Mouse (Mus musculus) granulocyte monocyte progenitor cell, adult 5-6 weeks (primary cell): ENCODE measurements around the gene Ghitm. TPM values are rescaled to one million over a fixed set of nuclear protein-coding genes. Genes with fewer than 3 reads are reported as not detected.

Experiments used
- ATAC-seq: replicated peaks from 2 replicates; pipeline ENCODE4 v1.8.0; 2016; ENCODE audit warnings: mild to moderate bottlenecking, moderate TSS enrichment, inconsistent platforms; ENCODE audit not compliant: poor library complexity, severe bottlenecking
- total RNA-seq, 2 experiments: library from RNA; stranded (forward) in 1 of 2; stranded (reverse) in 1 of 2; fragments of 200-712, 200-1000 nt in 1 of 2; fragments of >200 nt in 1 of 2; fragmentation: Nextera tagmentation in 1 of 2; gene quantifications; 2 replicates each; pipeline ENCODE4 v1.2.3; 2014 to 2017

Ghitm gene
- total RNA-seq, 2 experiments from 2014 or later: 94.2 to 186 TPM

GRCm38 (mm10) chr14:37105846-37106245 is 29.2 kb downstream of the Ghitm start:
- ATAC-seq: no peak

- ATAC-seq: no peak
Measured at GRCm38 (mm10) chr14:37104747-37105146, 30.3 kb downstream of the Ghitm start.

- ATAC-seq: no peak
Measured at GRCm38 (mm10) chr14:37102484-37102883, 32.6 kb downstream of the Ghitm start.

- no peak for ATAC-seq
Measured at GRCm38 (mm10) chr14:37101531-37101930, 33.5 kb downstream of the Ghitm start.

- ATAC-seq: peak; percentile 37; the same call in 1 of the 2 replicates
Measured at GRCm38 (mm10) chr14:37097956-37098530, 37.0 kb downstream of the Ghitm start, which contains the start of gene Cdhr1. Gene Cdhr1, minus strand, starts transcription at chr14:37098347.

GRCm38 (mm10) chr14:37095556-37095955 is 39.5 kb downstream of the Ghitm start:
- ATAC-seq: no peak

- ATAC-seq: no peak
Measured at GRCm38 (mm10) chr14:37094436-37094835, 40.6 kb downstream of the Ghitm start.

- no peak for ATAC-seq
Measured at GRCm38 (mm10) chr14:37083755-37084154, 51.3 kb downstream of the Ghitm start.

GRCm38 (mm10) chr14:37080724-37081123 is 54.3 kb downstream of the Ghitm start:
- no peak for ATAC-seq

Other genes with a start within 250 kb of the Ghitm start
- 4.3 and 10.5 TPM in 2 replicates for gene Ccser2, start 166.5 kb downstream of the Ghitm start, total RNA-seq (2014; fragmentation: Nextera tagmentation)
- 7.6 and 9.6 TPM in 2 replicates for gene Ccser2, start 166.5 kb downstream of the Ghitm start, total RNA-seq (2017)
- not detected in 2 replicates for gene Rgr, start 86.3 kb downstream of the Ghitm start, total RNA-seq (2014; fragmentation: Nextera tagmentation)
- gene Rgr, start 86.3 kb downstream of the Ghitm start, total RNA-seq (2017): not detected in 2 replicates
- gene Lrit1, start 80.4 kb downstream of the Ghitm start, total RNA-seq (2014; fragmentation: Nextera tagmentation): not detected in 2 replicates
- gene Lrit1, start 80.4 kb downstream of the Ghitm start, total RNA-seq (2017): not detected in 2 replicates
- gene Lrit2, start 67.3 kb downstream of the Ghitm start, total RNA-seq (2014; fragmentation: Nextera tagmentation): not detected in 2 replicates
- gene Lrit2, start 67.3 kb downstream of the Ghitm start, total RNA-seq (2017): not detected in 2 replicates
- not detected in 2 replicates for gene Cdhr1, start 36.9 kb downstream of the Ghitm start, total RNA-seq (2014; fragmentation: Nextera tagmentation)
- gene Cdhr1, start 36.9 kb downstream of the Ghitm start, total RNA-seq (2017): not detected in 2 replicates
- gene 2610528A11Rik, start 21.2 kb downstream of the Ghitm start, total RNA-seq (2014; fragmentation: Nextera tagmentation): 1.7 TPM in 1 of 2 replicates, not detected in the other
- 0.99 and 3.7 TPM in 2 replicates for gene 2610528A11Rik, start 21.2 kb downstream of the Ghitm start, total RNA-seq (2017)